Mouse (Mus musculus): Measurements from ENCODE around the gene Nelfb.

- TF ChIP-seq CTCF (IDR thresholded peaks at IDR 0.05; ENCODE audit: extremely low read depth, insufficient read length, insufficient replicate concordance, low read depth, low read length) = no peak
- no peak for TF ChIP-seq POLR2A (IDR thresholded peaks at IDR 0.05; ENCODE audit: low read depth, low read length)
Observed at GRCm38 (mm10) chr2:25217666-25218065, 6.4 kb upstream of the Nelfb start.
